Mouse (Mus musculus): ENCODE data around the gene Meis1. TPM values are rescaled to one million over a fixed set of nuclear protein-coding genes. Genes with fewer than 3 reads are reported as not detected.

Meis1 gene
- polyA plus RNA-seq, 1 experiment from 2014 or later = 45.1 TPM

GRCm38 (mm10) chr11:18980615-18981014, 38.2 kb downstream of the Meis1 start:
- no peak for ATAC-seq
- Histone ChIP-seq H3K4me2 (replicated peaks) (no peak overlapping the region), H3K27me3 (no peaks in the 10 kb centered on the region), H3K36me3 (peaks cover 3% of the 10 kb centered on the region; the same call in 1 of the 2 replicates), H3K27ac (no peak overlapping the region), H3K4me3 (replicated peaks) (no peak overlapping the region), H3K4me1 (replicated peaks) (peaks cover 23% of the 10 kb centered on the region), H3K9ac (replicated peaks) (no peak overlapping the region), H3K9me3 (no peaks in the 10 kb centered on the region)
- WGBS = 48% methylated on average over 5 of the region's 5 CpGs

GRCm38 (mm10) chr11:18975087-18975486, 43.7 kb downstream of the Meis1 start:
- Histone ChIP-seq H3K27me3 (no peaks in the 10 kb centered on the region), H3K27ac (no peak overlapping the region), H3K4me2 (replicated peaks) (no peak overlapping the region), H3K4me1 (replicated peaks) (peaks cover 8% of the 10 kb centered on the region), H3K9ac (replicated peaks) (no peak overlapping the region), H3K9me3 (no peaks in the 10 kb centered on the region), H3K4me3 (replicated peaks) (no peak overlapping the region), H3K36me3 (no peaks in the 10 kb centered on the region)
- WGBS = 93% methylated on average over 1 of the region's 1 CpGs
- no peak for ATAC-seq

GRCm38 (mm10) chr11:18973808-18974207, 45.0 kb downstream of the Meis1 start:
- WGBS = 43% methylated on average over 3 of the region's 3 CpGs
- Histone ChIP-seq H3K4me1 (replicated peaks) (peaks cover 8% of the 10 kb centered on the region), H3K4me3 (replicated peaks) (no peak overlapping the region), H3K36me3 (no peaks in the 10 kb centered on the region), H3K27me3 (no peaks in the 10 kb centered on the region), H3K9ac (replicated peaks) (no peak overlapping the region), H3K9me3 (no peaks in the 10 kb centered on the region), H3K27ac (no peak overlapping the region), H3K4me2 (replicated peaks) (no peak overlapping the region)
- peak; percentile 27; the same call in 1 of the 2 replicates for ATAC-seq

GRCm38 (mm10) chr11:18972968-18973367, 45.8 kb downstream of the Meis1 start:
- H3K36me3 ChIP-seq = no peaks in the 10 kb centered on the region
- no peak overlapping the region for H3K9ac ChIP-seq (replicated peaks)
- no peak for ATAC-seq
- H3K27ac ChIP-seq = no peak overlapping the region
- no peaks in the 10 kb centered on the region for H3K27me3 ChIP-seq
- no peaks in the 10 kb centered on the region for H3K9me3 ChIP-seq
- H3K4me2 ChIP-seq (replicated peaks) = no peak overlapping the region
- H3K4me3 ChIP-seq (replicated peaks) = no peak overlapping the region
- H3K4me1 ChIP-seq (replicated peaks) = peaks cover 8% of the 10 kb centered on the region

GRCm38 (mm10) chr11:18971551-18971950, 47.2 kb downstream of the Meis1 start:
- Histone ChIP-seq H3K9me3 (no peaks in the 10 kb centered on the region), H3K27me3 (no peaks in the 10 kb centered on the region), H3K27ac (no peak overlapping the region), H3K4me2 (replicated peaks) (no peak overlapping the region), H3K4me1 (replicated peaks) (peaks cover 8% of the 10 kb centered on the region), H3K4me3 (replicated peaks) (no peak overlapping the region), H3K36me3 (no peaks in the 10 kb centered on the region), H3K9ac (replicated peaks) (no peak overlapping the region)
- 53% methylated on average over 3 of the region's 3 CpGs for WGBS
- no peak for ATAC-seq

GRCm38 (mm10) chr11:18969920-18970336, 48.9 kb downstream of the Meis1 start:
- Histone ChIP-seq H3K36me3 (no peaks in the 10 kb centered on the region), H3K4me3 (replicated peaks) (no peak overlapping the region), H3K4me1 (replicated peaks) (peaks cover 11% of the 10 kb centered on the region), H3K4me2 (replicated peaks) (no peak overlapping the region), H3K27ac (no peak overlapping the region), H3K9me3 (no peaks in the 10 kb centered on the region), H3K27me3 (no peaks in the 10 kb centered on the region), H3K9ac (replicated peaks) (no peak overlapping the region)
- no peak for ATAC-seq
- WGBS = 80% methylated on average over 2 of the region's 2 CpGs

- H3K27ac ChIP-seq = no peak overlapping the region
- no peak for ATAC-seq
- no peaks in the 10 kb centered on the region for H3K9me3 ChIP-seq
- 67% methylated on average over 5 of the region's 5 CpGs for WGBS
- H3K4me3 ChIP-seq (replicated peaks) = no peak overlapping the region
- peaks cover 9% of the 10 kb centered on the region for H3K4me1 ChIP-seq (replicated peaks)
- no peaks in the 10 kb centered on the region for H3K36me3 ChIP-seq
- no peaks in the 10 kb centered on the region for H3K27me3 ChIP-seq
- no peak overlapping the region for H3K9ac ChIP-seq (replicated peaks)
- no peak overlapping the region for H3K4me2 ChIP-seq (replicated peaks)
Observed at GRCm38 (mm10) chr11:18964418-18964817, 54.4 kb downstream of the Meis1 start.

GRCm38 (mm10) chr11:18963202-18964136, 55.3 kb downstream of the Meis1 start:
- Histone ChIP-seq H3K27ac (no peak overlapping the region), H3K4me2 (replicated peaks) (no peak overlapping the region)
- 57% methylated on average over 15 of the region's 15 CpGs for WGBS

GRCm38 (mm10) chr11:18959465-18959864, 59.3 kb downstream of the Meis1 start:
- whole genome bisulfite sequencing = 96% methylated on average over 1 of the region's 1 CpGs
- Histone ChIP-seq H3K36me3 (no peaks in the 10 kb centered on the region), H3K27ac (no peak overlapping the region), H3K4me3 (replicated peaks) (no peak overlapping the region), H3K4me2 (replicated peaks) (no peak overlapping the region), H3K9me3 (no peaks in the 10 kb centered on the region), H3K4me1 (replicated peaks) (peaks cover 25% of the 10 kb centered on the region), H3K9ac (replicated peaks) (no peak overlapping the region), H3K27me3 (no peaks in the 10 kb centered on the region)
- ATAC-seq = no peak

More at GRCm38 (mm10) chr11:18963202-18964136, 55.3 kb downstream of the Meis1 start:
- Histone ChIP-seq H3K9me3 (no peaks in the 10 kb centered on the region), H3K4me3 (replicated peaks) (no peak overlapping the region), H3K4me1 (replicated peaks) (peaks cover 10% of the 10 kb centered on the region), H3K36me3 (no peaks in the 10 kb centered on the region), H3K27me3 (no peaks in the 10 kb centered on the region), H3K9ac (replicated peaks) (no peak overlapping the region)
- no peak for ATAC-seq

GRCm38 (mm10) chr11:18957805-18958770, 60.7 kb downstream of the Meis1 start:
- Histone ChIP-seq H3K4me1 (replicated peaks) (peaks cover 25% of the 10 kb centered on the region), H3K36me3 (no peaks in the 10 kb centered on the region), H3K4me2 (replicated peaks) (peak overlapping the region; percentile 33), H3K9ac (replicated peaks) (no peak overlapping the region), H3K4me3 (replicated peaks) (no peak overlapping the region), H3K9me3 (no peaks in the 10 kb centered on the region), H3K27ac (0 out of 2 replicates have a peak overlapping the region, but pooled peaks have one; percentile 19), H3K27me3 (no peaks in the 10 kb centered on the region)
- WGBS = 56% methylated on average over 12 of the region's 12 CpGs
- peak; percentile 39 for ATAC-seq

GRCm38 (mm10) chr11:18957097-18957804, 61.5 kb downstream of the Meis1 start:
- 47% methylated on average over 12 of the region's 12 CpGs for WGBS
- H3K4me2 ChIP-seq (replicated peaks) = peak overlapping the region; percentile 33
- no peak overlapping the region for H3K27ac ChIP-seq
- ATAC-seq = no peak
- no peaks in the 10 kb centered on the region for H3K9me3 ChIP-seq
- peaks cover 25% of the 10 kb centered on the region for H3K4me1 ChIP-seq (replicated peaks)
- no peak overlapping the region for H3K4me3 ChIP-seq (replicated peaks)
- H3K9ac ChIP-seq (replicated peaks) = no peak overlapping the region
- no peaks in the 10 kb centered on the region for H3K27me3 ChIP-seq
- H3K36me3 ChIP-seq = no peaks in the 10 kb centered on the region
